ENCODE assay signal across 8 mouse cellular contexts in the genomic region with DNA sequence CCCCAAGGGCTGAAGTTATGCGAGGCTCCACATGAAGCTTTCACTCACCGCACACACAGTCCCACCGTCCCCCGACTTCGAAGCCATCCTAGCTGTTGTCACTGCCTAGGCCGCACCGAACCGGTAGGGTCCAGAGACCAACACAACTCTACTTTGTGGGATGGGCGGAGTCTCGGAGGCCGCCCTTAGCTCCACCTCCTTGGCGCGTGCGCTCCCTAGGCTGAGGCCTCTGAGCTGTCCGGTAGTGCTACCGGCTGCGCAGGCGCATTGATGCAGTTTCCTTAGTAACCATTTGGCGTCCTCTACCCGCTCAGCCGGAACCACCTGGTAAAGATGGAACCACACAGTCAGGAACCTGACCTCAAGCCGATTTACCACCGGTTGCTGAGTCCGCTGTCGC. TPM values are rescaled to one million over a fixed set of nuclear protein-coding genes. Genes with fewer than 3 reads are reported as not detected.
DNase-seq lines count a peak whose midpoint lies in the region; ATAC-seq lines count a peak whose summit lies in the region.

A gene (minus strand): TSS at position 184 of the 400 bp plus-strand sequence.
A gene (plus strand): TSS at position 218 of the 400 bp plus-strand sequence.

- DNase-seq in MEL-GATA-1-ER (ENCODE audit: extremely low read depth, low read depth) = peak; percentile 89
- peak; percentile 93 for DNase-seq in cerebellum, adult 8-10 months
- DNase-seq in hindbrain, embryonic 11.5 days (ENCODE audit: low spot score) = peak; percentile 96
- peak; percentile 93 to 95 for DNase-seq in layer of hippocampus, postnatal 10 days (ENCODE audit: low spot score in 2 of 2)
- DNase-seq in lung, postnatal 10 days = peak; percentile 98
- DNase-seq in ovary, postnatal 36 days (ENCODE audit: low spot score) = peak; percentile 96
- peak; percentile 94 for DNase-seq in thymus, postnatal 25 days

- H3K9ac ChIP-seq in hindbrain, embryonic 11.5 days (ENCODE audit: low read depth, low read length) = peak within 1 kb of the TSS; percentile 70

- peak within 1 kb of the TSS; percentile 55 for H3K4me3 ChIP-seq in hindbrain, embryonic 11.5 days (ENCODE audit: low read depth, low read length)

- WGBS in hindbrain, embryonic 11.5 days = under 1% methylated on average over 25 of the region's 25 CpGs

- no peak within 1 kb of the TSS for H3K27ac ChIP-seq in hindbrain, embryonic 11.5 days (ENCODE audit: low read depth, low read length)

- peaks cover 14% of the 10 kb centered on the region for H3K27me3 ChIP-seq in hindbrain, embryonic 11.5 days (ENCODE audit: control insufficient read depth, insufficient read depth, low read length)

- peaks cover 11% of the 10 kb centered on the region for H3K4me1 ChIP-seq in hindbrain, embryonic 11.5 days (replicated peaks; ENCODE audit: control insufficient read depth, insufficient read depth, low read length)

- peak; percentile 99 for ATAC-seq in frontal cortex, adult (ENCODE audit: low TSS enrichment)
- peak; percentile 98 for ATAC-seq in hindbrain, embryonic 11.5 days (ENCODE audit: low FRiP score)

- peak within 1 kb of the TSS; percentile 94 for H3K4me2 ChIP-seq in hindbrain, embryonic 11.5 days (replicated peaks; ENCODE audit: low read depth, low read length)

- H3K36me3 ChIP-seq in hindbrain, embryonic 11.5 days (ENCODE audit: control insufficient read depth, insufficient read depth, low read length) = no peaks in the 10 kb centered on the region

- no peaks in the 10 kb centered on the region for H3K9me3 ChIP-seq in hindbrain, embryonic 11.5 days (ENCODE audit: control insufficient read depth, low read length)

RNA-seq across cellular contexts. Expression of the first gene that starts in this region (rescaled TPM):
- 39.1 and 43.7 TPM in 2 replicates for polyA plus RNA-seq in hindbrain, embryonic 11.5 days (2014; fragmentation: Nextera tagmentation; extraction: Ambion mirVana)
- 10 to 100 TPM; 39.4 to 47.5 TPM for total RNA-seq in layer of hippocampus, postnatal 10 days (2021)

RNA-seq across cellular contexts. Expression of the second gene that starts in this region (rescaled TPM):
- polyA plus RNA-seq in hindbrain, embryonic 11.5 days (2014; fragmentation: Nextera tagmentation; extraction: Ambion mirVana) = 0.33 and 0.34 TPM in 2 replicates
- 1 to 10 TPM; 1.9 to 2.6 TPM for total RNA-seq in layer of hippocampus, postnatal 10 days (2021)
